Mouse (Mus musculus) spleen, adult 12 weeks (tissue): ENCODE measurements around the gene Foxg1.

Experiments used
- DNase-seq: peaks from one replicate; pipeline ENCODE4 v3.0.0; 2022; ENCODE audit warnings: low spot score

Foxg1 gene

GRCm38 (mm10) chr12:49417963-49418362 is 35.5 kb downstream of the Foxg1 start:
- no peak for DNase-seq
